Mouse (Mus musculus) mouse trophoblast stem cell (cell line): Measurements from ENCODE around the gene Pds5b.
"Not testable (repeated sequence)": the region's sequence is repeated elsewhere in the genome, so short reads cannot be mapped to it uniquely, and the experiment has no call there.

ENCODE experiments used
- in situ Hi-C, 2 experiments: fragments of 300-500 bp; cut with MseI, MboI; formaldehyde crosslinking; loops; 2 replicates in 1 of 2; 3 replicates in 1 of 2; pipeline ENCODE4 v1.15.1; 2025

Gene Pds5b

GRCm38 (mm10) chr5:150702714-150703113, 29.2 kb downstream of the Pds5b start:
- in situ Hi-C loops: no loop called here

GRCm38 (mm10) chr5:150706651-150707050, 33.1 kb downstream of the Pds5b start:
- in situ Hi-C loops: not testable (repeated sequence)

- in situ Hi-C loops: not testable (repeated sequence)
Measured at GRCm38 (mm10) chr5:150707181-150707580, 33.6 kb downstream of the Pds5b start.

GRCm38 (mm10) chr5:150711503-150711902, 38.0 kb downstream of the Pds5b start:
- in situ Hi-C loops: no loop called here

GRCm38 (mm10) chr5:150713431-150713830, 39.9 kb downstream of the Pds5b start:
- in situ Hi-C loops: no loop called here

- in situ Hi-C loops: no loop called here
Measured at GRCm38 (mm10) chr5:150717775-150718174, 44.2 kb downstream of the Pds5b start.

DNA sequence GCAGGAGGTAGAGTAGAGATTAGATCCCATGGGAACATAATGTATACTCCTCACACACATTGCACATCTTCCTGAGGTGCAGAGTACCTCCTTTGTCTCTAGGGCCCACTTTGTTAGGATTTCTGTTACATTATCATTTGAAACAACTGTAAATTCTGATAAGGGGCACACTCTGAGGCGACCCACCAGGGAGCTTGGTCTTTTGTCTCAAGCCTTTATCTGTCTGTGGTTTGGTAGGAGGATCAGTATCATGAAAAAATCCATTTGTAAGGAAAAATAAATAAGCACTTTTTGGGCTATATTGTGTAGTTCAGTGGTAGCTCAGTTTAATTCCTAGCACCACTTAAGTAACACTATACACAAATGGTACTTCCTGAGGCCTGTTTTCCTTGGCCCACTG, 51.1 kb downstream of the Pds5b start:
- in situ Hi-C loops: no loop called here

- in situ Hi-C loops: not testable (repeated sequence)
Measured at GRCm38 (mm10) chr5:150737028-150737427, 63.5 kb downstream of the Pds5b start.

- in situ Hi-C loops: no loop called here
Measured at GRCm38 (mm10) chr5:150739311-150739710, 65.8 kb downstream of the Pds5b start.

DNA sequence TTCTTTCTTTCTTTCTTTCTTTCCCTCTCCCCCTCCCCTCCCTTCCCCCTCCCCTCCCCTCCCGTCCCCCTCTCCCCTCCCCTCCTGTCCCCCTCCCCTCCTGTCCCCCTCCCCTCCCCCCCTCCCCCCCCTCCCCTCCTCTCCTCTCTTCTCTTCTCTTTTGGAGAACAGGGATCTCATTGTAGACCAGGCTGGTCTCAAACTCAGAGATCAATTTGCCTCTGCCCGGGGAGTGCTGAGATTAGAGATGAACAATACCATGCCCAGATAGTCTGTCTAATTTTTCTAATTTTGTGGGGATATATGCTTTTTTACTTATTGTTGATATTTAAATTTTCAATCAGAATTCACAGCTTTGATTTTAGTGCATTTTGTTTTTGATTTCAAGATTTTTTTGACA, 67.1 kb downstream of the Pds5b start:
- in situ Hi-C loops: no loop called here

GRCm38 (mm10) chr5:150756623-150757022, 83.1 kb downstream of the Pds5b start:
- in situ Hi-C loops: no loop called here

- in situ Hi-C loops: no loop called here
Measured at GRCm38 (mm10) chr5:150772403-150772802, 98.9 kb downstream of the Pds5b start.

GRCm38 (mm10) chr5:150773083-150773482, 99.5 kb downstream of the Pds5b start:
- in situ Hi-C loops: no loop called here

GRCm38 (mm10) chr5:150788261-150788660, 114.7 kb downstream of the Pds5b start:
- in situ Hi-C loops: no loop called here

DNA sequence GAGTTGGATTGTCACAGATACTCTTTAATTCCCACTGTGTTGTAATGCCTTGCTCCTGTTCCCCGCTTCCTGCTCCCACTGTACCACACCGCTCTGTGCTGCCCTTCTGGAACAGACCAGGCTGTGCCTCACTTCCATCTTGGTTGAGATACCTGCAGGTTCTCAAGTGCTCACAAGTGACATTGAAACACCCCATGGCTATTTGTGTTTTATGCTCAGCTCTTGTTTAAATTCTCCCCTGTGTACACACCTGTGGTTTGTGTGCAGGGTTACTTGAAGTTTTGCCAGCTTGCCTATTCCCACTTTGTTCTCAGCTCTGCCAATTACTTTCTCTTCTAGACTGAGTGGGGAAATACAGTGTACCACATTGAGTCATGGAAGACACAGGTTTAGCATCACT, 115.5 kb downstream of the Pds5b start:
- in situ Hi-C loops: no loop called here

GRCm38 (mm10) chr5:150794181-150794580, 120.6 kb downstream of the Pds5b start:
- in situ Hi-C loops: no loop called here

- in situ Hi-C loops: no loop called here
Measured at GRCm38 (mm10) chr5:150800056-150800455, 126.5 kb downstream of the Pds5b start.

GRCm38 (mm10) chr5:150814111-150814990, 140.8 kb downstream of the Pds5b start:
- in situ Hi-C loops: no loop called here

GRCm38 (mm10) chr5:150815400-150815799, 141.9 kb downstream of the Pds5b start:
- in situ Hi-C loops: no loop called here

- in situ Hi-C loops: no loop called here
Measured at GRCm38 (mm10) chr5:150816775-150817174, 143.2 kb downstream of the Pds5b start.

DNA sequence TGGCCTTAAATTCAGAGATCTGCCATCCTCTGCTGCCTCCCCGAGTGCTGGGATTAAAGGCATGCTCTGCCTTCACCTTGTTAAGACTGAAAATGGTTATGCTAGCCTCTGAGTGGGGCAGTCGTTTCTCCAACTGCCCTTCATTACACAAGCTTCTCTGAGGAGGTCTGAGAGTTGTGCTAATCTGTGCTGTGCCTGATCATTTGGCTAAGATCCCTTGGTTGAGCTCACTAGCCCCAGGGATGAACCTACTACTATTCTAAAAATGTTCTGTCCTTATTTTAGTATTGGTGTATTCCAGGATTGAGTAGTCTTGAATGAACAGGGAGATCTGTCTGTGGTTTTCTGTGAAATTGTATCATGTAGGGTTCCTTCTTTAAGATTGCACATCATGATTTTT, 144.5 kb downstream of the Pds5b start:
- in situ Hi-C loops: no loop called here

DNA sequence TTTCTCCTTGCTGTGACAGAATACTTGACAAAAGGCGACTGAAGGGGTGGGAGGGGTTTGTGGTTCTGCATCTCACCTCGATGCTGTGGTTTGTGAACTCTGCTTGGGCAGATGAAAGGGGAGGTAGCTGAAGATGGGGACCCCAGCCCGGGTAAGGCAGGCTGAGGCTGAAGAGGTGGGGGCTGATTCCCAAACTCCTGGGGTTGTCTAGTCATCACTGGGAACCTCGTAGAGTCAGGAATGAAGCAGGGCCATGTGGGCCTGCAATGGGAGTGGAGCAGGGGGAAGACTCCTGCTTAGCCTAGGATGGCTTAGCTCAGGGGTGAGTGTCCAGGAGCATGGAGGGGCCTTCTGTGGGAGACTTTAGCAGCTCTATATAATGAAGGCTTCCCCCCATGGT, 145.3 kb downstream of the Pds5b start:
- in situ Hi-C loops: no loop called here

DNA sequence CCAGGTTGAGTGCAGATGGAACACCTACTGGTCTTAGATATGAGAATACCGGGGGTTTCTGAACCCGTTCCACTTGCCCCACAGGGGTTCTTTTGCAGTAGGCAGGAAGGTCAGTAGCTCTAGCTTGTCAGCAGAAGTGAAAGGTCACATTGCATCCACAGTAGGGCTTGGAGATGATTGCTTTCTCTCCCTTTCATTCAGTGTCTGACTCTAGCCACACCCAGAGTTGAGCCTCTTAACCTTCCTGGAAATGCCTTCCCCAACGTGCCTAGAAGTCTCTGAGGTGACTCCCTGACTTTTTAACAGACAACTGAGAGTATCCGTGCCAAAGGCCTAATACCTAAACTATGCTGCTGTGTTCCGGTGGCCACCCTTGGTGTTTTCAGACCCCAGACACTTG, 146.0 kb downstream of the Pds5b start:
- in situ Hi-C loops: no loop called here

GRCm38 (mm10) chr5:150821152-150821551, 147.6 kb downstream of the Pds5b start:
- in situ Hi-C loops: no loop called here
